Mouse (Mus musculus) sigmoid colon, adult 10 weeks (tissue): ENCODE results near the gene Cbx2. TPM values are rescaled to one million over a fixed set of nuclear protein-coding genes. Genes with fewer than 3 reads are reported as not detected.

Source experiments
- polyA plus RNA-seq: library from polyadenylated mRNA; stranded (reverse); fragments of 350-450 nt; fragmentation: Illumina TruSeq; extraction: RNeasy Lipid Tissue Mini Kit (QIAGEN cat#74804); gene quantifications from one replicate; pipeline ENCODE4 v1.2.3, GENCODE M21; 2014; ENCODE audit warnings: low read depth, low replicate concordance

Gene Cbx2
- polyA plus RNA-seq: 0.41 TPM

DNA sequence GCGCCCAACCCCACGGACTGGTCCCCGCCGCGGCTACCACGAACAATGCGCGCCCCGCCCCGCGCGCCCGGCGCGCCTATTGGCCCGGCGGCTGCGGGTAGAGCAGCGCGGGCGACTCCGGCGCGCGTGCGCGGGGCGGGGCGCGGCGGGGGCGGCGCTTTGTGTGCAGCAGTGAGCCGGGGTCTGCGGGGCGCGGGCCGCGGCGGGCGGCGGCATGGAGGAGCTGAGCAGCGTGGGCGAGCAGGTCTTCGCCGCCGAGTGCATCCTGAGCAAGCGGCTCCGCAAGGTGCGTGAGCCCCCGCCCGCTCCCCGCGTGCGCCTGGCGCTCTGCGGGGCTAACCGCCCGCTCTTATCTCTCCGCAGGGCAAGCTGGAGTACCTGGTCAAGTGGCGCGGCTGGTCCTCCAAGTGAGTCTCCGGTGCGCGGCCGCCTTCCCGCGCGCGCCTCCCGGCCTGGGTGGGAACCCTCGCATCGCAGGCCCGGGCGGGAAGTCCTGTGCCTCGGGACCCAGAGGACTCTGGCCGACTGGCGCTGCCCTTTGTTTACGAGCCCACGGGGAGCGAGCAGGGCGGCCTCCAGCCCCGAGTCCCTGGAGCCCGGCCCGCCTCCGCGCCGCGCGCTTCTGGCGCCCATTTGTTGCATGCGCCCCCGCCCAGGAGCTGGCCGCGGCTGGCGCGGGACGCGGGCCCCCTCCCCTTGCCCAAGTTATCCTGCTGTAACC, at the start of gene Cbx2:
Gene Cbx2 (plus strand): TSS at position 68 of the 721 bp plus-strand sequence.

DNA sequence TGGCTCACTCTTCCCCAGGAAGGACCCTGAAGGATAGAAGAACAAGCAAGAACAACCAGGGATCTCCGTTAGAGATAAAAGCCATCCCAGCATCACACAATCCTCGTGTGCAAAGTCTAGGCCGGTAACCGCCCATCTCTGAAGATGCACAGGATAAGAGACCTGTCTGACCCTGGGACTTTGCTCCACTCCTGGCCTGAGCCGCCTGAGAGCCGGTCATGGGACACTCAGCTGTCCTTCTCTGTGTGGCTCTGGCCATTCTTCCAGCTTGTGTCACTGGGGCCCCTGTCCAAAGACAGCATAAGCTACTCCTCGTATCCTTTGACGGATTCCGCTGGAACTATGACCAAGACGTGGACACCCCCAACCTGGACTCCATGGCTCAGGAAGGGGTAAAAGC, 34.8 kb upstream of the Cbx2 start, which contains the start of gene Enpp7:
Gene Enpp7 (plus strand): TSS at position 190 of the 400 bp plus-strand sequence.

GRCm38 (mm10) chr11:119040600-119041324, 18.0 kb downstream of the Cbx2 start, which contains the start of gene Cbx8:
TSS of gene Cbx8 (minus strand) at chr11:119040969.

Other genes starting within 250 kb of the Cbx2 start
- gene Rbfox3, start 111.4 kb upstream of the Cbx2 start, polyA plus RNA-seq: 0.19 TPM
- gene Enpp7, start 34.8 kb upstream of the Cbx2 start, polyA plus RNA-seq: not detected
- gene Cbx8, start 18.0 kb downstream of the Cbx2 start, polyA plus RNA-seq: 1.0 TPM
- gene Cbx4, start 63.3 kb downstream of the Cbx2 start, polyA plus RNA-seq: 3.4 TPM
- gene Tbc1d16, start 205.5 kb downstream of the Cbx2 start, polyA plus RNA-seq: 1.7 TPM
- gene Ccdc40, start 205.6 kb downstream of the Cbx2 start, polyA plus RNA-seq: not detected
- gene Gaa, start 244.9 kb downstream of the Cbx2 start, polyA plus RNA-seq: not detected